Mouse (Mus musculus): ENCODE data around the gene Gm8122.
"Not testable (repeated sequence)": the region's sequence is repeated elsewhere in the genome, so short reads cannot be mapped to it uniquely, and the experiment has no call there.

Gene Gm8122

GRCm38 (mm10) chr14:43235204-43235603 lies at the start of gene Gm8122:
Gene Gm8122, minus strand, starts transcription at chr14:43235304.
- DNase-seq: not testable (repeated sequence)

- DNase-seq: peak in 1 of 2 experiments; percentile 5
These were observed 43.6 kb upstream of the Gm8122 start for GRCm38 (mm10) chr14:43278681-43279080.

- peak in 1 of 2 experiments; percentile 6 for DNase-seq
These were observed 43.0 kb upstream of the Gm8122 start for GRCm38 (mm10) chr14:43278146-43278545.

GRCm38 (mm10) chr14:43277468-43277867 lies 42.4 kb upstream of the Gm8122 start:
- DNase-seq: peak in 1 of 2 experiments; percentile 5

- peak in 1 of 2 experiments; percentile 5 for DNase-seq
These were observed 40.6 kb upstream of the Gm8122 start for GRCm38 (mm10) chr14:43275752-43276151.

- peak in 1 of 2 experiments; percentile 5 for DNase-seq
These were observed 39.9 kb upstream of the Gm8122 start, which contains the start of gene Gm9732 for GRCm38 (mm10) chr14:43274986-43275511. Gene Gm9732, plus strand, starts transcription at chr14:43275036.

- peak; percentile 20 to 31 for DNase-seq
These were observed 38.1 kb upstream of the Gm8122 start for GRCm38 (mm10) chr14:43273161-43273560.

GRCm38 (mm10) chr14:43269211-43269610 lies 34.1 kb upstream of the Gm8122 start:
- not testable (repeated sequence) for DNase-seq

- not testable (repeated sequence) for DNase-seq
These were observed 33.5 kb upstream of the Gm8122 start for GRCm38 (mm10) chr14:43268521-43269084.

- not testable (repeated sequence) for DNase-seq
These were observed 28.3 kb upstream of the Gm8122 start for GRCm38 (mm10) chr14:43263421-43263820.

- DNase-seq: not testable (repeated sequence)
These were observed 23.2 kb upstream of the Gm8122 start, which contains the start of gene Gm8126 for GRCm38 (mm10) chr14:43258349-43258748. Gene Gm8126, plus strand, starts transcription at chr14:43258649.

GRCm38 (mm10) chr14:43256511-43256910 lies 21.4 kb upstream of the Gm8122 start:
- not testable (repeated sequence) for DNase-seq

GRCm38 (mm10) chr14:43250549-43251253 lies 15.6 kb upstream of the Gm8122 start:
- not testable (repeated sequence) for DNase-seq

- peak; percentile 16 to 35 for DNase-seq
These were observed 14.6 kb upstream of the Gm8122 start for GRCm38 (mm10) chr14:43249611-43250170.

- not testable (repeated sequence) for DNase-seq
These were observed 2.7 kb upstream of the Gm8122 start for GRCm38 (mm10) chr14:43237769-43238168.
